Mouse (Mus musculus): ENCODE results near the gene Ccdc142. TPM values are rescaled to one million over a fixed set of nuclear protein-coding genes. Genes with fewer than 3 reads are reported as not detected.

Ccdc142 gene
- total and polyA plus RNA-seq, 2 experiments: 3.0 to 5.4 TPM

DNA sequence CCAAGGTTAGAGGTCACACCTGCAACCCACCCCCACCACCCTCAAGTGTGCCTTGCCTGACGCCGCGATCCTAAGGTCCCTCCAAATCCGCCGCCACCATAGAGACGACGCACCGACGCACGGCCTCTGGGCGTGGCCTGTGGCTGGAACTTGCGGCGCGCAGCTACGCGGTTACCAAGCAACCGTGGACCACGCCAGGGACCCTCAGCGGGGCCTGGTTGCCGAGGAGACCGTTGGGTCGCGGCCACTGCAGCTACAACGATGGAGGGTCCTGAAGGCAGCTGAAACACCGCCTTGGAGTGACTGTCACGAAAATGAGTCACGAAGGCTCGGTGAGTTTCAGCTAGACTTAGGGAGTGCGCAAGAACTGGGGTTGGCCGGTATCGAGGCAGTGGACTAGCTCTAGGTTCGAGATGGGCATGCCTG, 54.9 kb downstream of the Ccdc142 start, which contains the start of the genes Wdr54 and 1700003E16Rik:
Gene Wdr54 (minus strand): TSS at position 139 of the 426 bp plus-strand sequence.
Gene 1700003E16Rik (plus strand): TSS at position 146 of the 426 bp plus-strand sequence.
- Histone ChIP-seq H3K36me3 (ENCODE audit: control insufficient read depth, insufficient read depth, low read length) (no peaks in the 10 kb centered on the region), H3K4me1 (ENCODE audit: control insufficient read depth, insufficient read depth, low read length) (peaks cover 6% of the 10 kb centered on the region; the same call in 1 of the 2 replicates), H3K9ac (ENCODE audit: low read depth, low read length) (peak within 1 kb of the TSS; percentile 56), H3K27ac (replicated peaks; ENCODE audit: insufficient read depth, low read depth, low read length) (no peak within 1 kb of the TSS), H3K4me3 (ENCODE audit: insufficient read depth, low read depth, low read length) (peak within 1 kb of the TSS; percentile 65), H3K79me2 (ENCODE audit: control insufficient read depth, insufficient read depth, low read length) (no peaks in the 10 kb centered on the region), H3K27me3 (ENCODE audit: control insufficient read depth, insufficient read depth, low read length) (no peaks in the 10 kb centered on the region)
- TF ChIP-seq CTCF (IDR thresholded peaks at IDR 0.05; ENCODE audit: low read depth, low read length) (no peak), POLR2A (IDR thresholded peaks at IDR 0.05; ENCODE audit: extremely low read depth, insufficient read depth, low read length) (no peak)
- 2% methylated on average over 32 of the region's 32 CpGs for WGBS
- DNase-seq (ENCODE audit: extremely low read depth, low read depth, low spot score): no peak

Other genes with a start within 250 kb of the Ccdc142 start
- gene Sema4f, start 161.8 kb upstream of the Ccdc142 start, total RNA-seq (2014; rRNA removed): not detected in 2 replicates
- not detected in 2 replicates for gene Sema4f, start 161.8 kb upstream of the Ccdc142 start, polyA plus RNA-seq (2012; rRNA removed)
- not detected in 2 replicates for gene M1ap, start 154.7 kb upstream of the Ccdc142 start, total RNA-seq (2014; rRNA removed)
- 0.17 TPM in 1 of 2 replicates, not detected in the other for gene M1ap, start 154.7 kb upstream of the Ccdc142 start, polyA plus RNA-seq (2012; rRNA removed)
- gene Dok1, start 68.1 kb upstream of the Ccdc142 start, total RNA-seq (2014; rRNA removed): 1.2 and 2.2 TPM in 2 replicates
- gene Dok1, start 68.1 kb upstream of the Ccdc142 start, polyA plus RNA-seq (2012; rRNA removed): 1.3 and 1.4 TPM in 2 replicates
- 1.2 and 1.3 TPM in 2 replicates for gene Loxl3, start 67.4 kb upstream of the Ccdc142 start, total RNA-seq (2014; rRNA removed)
- gene Loxl3, start 67.4 kb upstream of the Ccdc142 start, polyA plus RNA-seq (2012; rRNA removed): 0.85 and 1.1 TPM in 2 replicates
- 109 and 114 TPM in 2 replicates for gene Aup1, start 47.1 kb upstream of the Ccdc142 start, total RNA-seq (2014; rRNA removed)
- 593 and 598 TPM in 2 replicates for gene Aup1, start 47.1 kb upstream of the Ccdc142 start, polyA plus RNA-seq (2012; rRNA removed)
- gene Htra2, start 46.3 kb upstream of the Ccdc142 start, total RNA-seq (2014; rRNA removed): 14.0 and 17.5 TPM in 2 replicates
- gene Htra2, start 46.3 kb upstream of the Ccdc142 start, polyA plus RNA-seq (2012; rRNA removed): 23.3 and 24.1 TPM in 2 replicates
- 7.4 and 7.5 TPM in 2 replicates for gene Dqx1, start 43.8 kb upstream of the Ccdc142 start, total RNA-seq (2014; rRNA removed)
- 8.1 and 9.6 TPM in 2 replicates for gene Dqx1, start 43.8 kb upstream of the Ccdc142 start, polyA plus RNA-seq (2012; rRNA removed)
- gene Tlx2, start 31.3 kb upstream of the Ccdc142 start, total RNA-seq (2014; rRNA removed): not detected in 2 replicates
- not detected in 2 replicates for gene Tlx2, start 31.3 kb upstream of the Ccdc142 start, polyA plus RNA-seq (2012; rRNA removed)
- gene Pcgf1, start 23.7 kb upstream of the Ccdc142 start, total RNA-seq (2014; rRNA removed): 4.1 and 6.1 TPM in 2 replicates
- gene Pcgf1, start 23.7 kb upstream of the Ccdc142 start, polyA plus RNA-seq (2012; rRNA removed): 7.7 and 10.8 TPM in 2 replicates
- 0.65 and 0.81 TPM in 2 replicates for gene Lbx2, start 15.2 kb upstream of the Ccdc142 start, total RNA-seq (2014; rRNA removed)
- 0.34 and 1.1 TPM in 2 replicates for gene Lbx2, start 15.2 kb upstream of the Ccdc142 start, polyA plus RNA-seq (2012; rRNA removed)
- gene Gm42688, start within 50 bp of the Ccdc142 start, total RNA-seq (2014; rRNA removed): 1.4 and 1.8 TPM in 2 replicates
- gene Gm42688, start within 50 bp of the Ccdc142 start, polyA plus RNA-seq (2012; rRNA removed): 2.0 and 2.5 TPM in 2 replicates
- 66.0 and 78.2 TPM in 2 replicates for gene Mrpl53, start 7.4 kb downstream of the Ccdc142 start, total RNA-seq (2014; rRNA removed)
- gene Mrpl53, start 7.4 kb downstream of the Ccdc142 start, polyA plus RNA-seq (2012; rRNA removed): 73.8 and 80.0 TPM in 2 replicates
- gene Mogs, start 13.9 kb downstream of the Ccdc142 start, total RNA-seq (2014; rRNA removed): 28.2 and 38.7 TPM in 2 replicates
- gene Mogs, start 13.9 kb downstream of the Ccdc142 start, polyA plus RNA-seq (2012; rRNA removed): 51.3 and 66.1 TPM in 2 replicates
- gene Wbp1, start 20.0 kb downstream of the Ccdc142 start, total RNA-seq (2014; rRNA removed): 39.5 and 48.3 TPM in 2 replicates
- gene Wbp1, start 20.0 kb downstream of the Ccdc142 start, polyA plus RNA-seq (2012; rRNA removed): 85.1 and 112 TPM in 2 replicates
- gene Ino80b, start 23.8 kb downstream of the Ccdc142 start, total RNA-seq (2014; rRNA removed): 9.5 and 10.3 TPM in 2 replicates
- gene Ino80b, start 23.8 kb downstream of the Ccdc142 start, polyA plus RNA-seq (2012; rRNA removed): 23.8 and 26.5 TPM in 2 replicates
- 4.7 and 6.9 TPM in 2 replicates for gene Rtkn, start 33.9 kb downstream of the Ccdc142 start, total RNA-seq (2014; rRNA removed)
- gene Rtkn, start 33.9 kb downstream of the Ccdc142 start, polyA plus RNA-seq (2012; rRNA removed): 12.2 and 17.4 TPM in 2 replicates
- gene Wdr54, start 54.8 kb downstream of the Ccdc142 start, total RNA-seq (2014; rRNA removed): 0.13 and 0.28 TPM in 2 replicates
- 1.7 and 2.4 TPM in 2 replicates for gene Wdr54, start 54.8 kb downstream of the Ccdc142 start, polyA plus RNA-seq (2012; rRNA removed)
- 0.09 and 0.13 TPM in 2 replicates for gene 1700003E16Rik, start 54.8 kb downstream of the Ccdc142 start, total RNA-seq (2014; rRNA removed)
- 0.22 and 0.29 TPM in 2 replicates for gene 1700003E16Rik, start 54.8 kb downstream of the Ccdc142 start, polyA plus RNA-seq (2012; rRNA removed)
- 13.5 and 17.1 TPM in 2 replicates for gene Dctn1, start 64.3 kb downstream of the Ccdc142 start, total RNA-seq (2014; rRNA removed)
- gene Dctn1, start 64.3 kb downstream of the Ccdc142 start, polyA plus RNA-seq (2012; rRNA removed): 27.4 and 36.0 TPM in 2 replicates
- under 0.01 and 0.07 TPM in 2 replicates for gene Slc4a5, start 118.2 kb downstream of the Ccdc142 start, total RNA-seq (2014; rRNA removed)
- gene Slc4a5, start 118.2 kb downstream of the Ccdc142 start, polyA plus RNA-seq (2012; rRNA removed): 0.28 TPM in 1 of 2 replicates, not detected in the other
- 0.83 and 1.6 TPM in 2 replicates for gene Mthfd2, start 224.3 kb downstream of the Ccdc142 start, total RNA-seq (2014; rRNA removed)
- 0.98 and 1.1 TPM in 2 replicates for gene Mthfd2, start 224.3 kb downstream of the Ccdc142 start, polyA plus RNA-seq (2012; rRNA removed)
- 35.2 and 40.4 TPM in 2 replicates for gene Mob1a, start 224.4 kb downstream of the Ccdc142 start, total RNA-seq (2014; rRNA removed)
- 11.6 and 11.9 TPM in 2 replicates for gene Mob1a, start 224.4 kb downstream of the Ccdc142 start, polyA plus RNA-seq (2012; rRNA removed)
- gene Bola3, start 247.5 kb downstream of the Ccdc142 start, total RNA-seq (2014; rRNA removed): 26.4 and 47.1 TPM in 2 replicates
- 144 and 246 TPM in 2 replicates for gene Bola3, start 247.5 kb downstream of the Ccdc142 start, polyA plus RNA-seq (2012; rRNA removed)